Mouse (Mus musculus): ENCODE data around the gene Myo1b.

- TF ChIP-seq GATA1 (IDR thresholded peaks at IDR 0.05; ENCODE audit: low read length) (no peak), TAL1 (IDR thresholded peaks at IDR 0.05; ENCODE audit: low read length) (no peak)
These were observed 18.5 kb upstream of the Myo1b start for GRCm38 (mm10) chr1:51934176-51934924.
